Mouse (Mus musculus): ENCODE measurements around the gene Focad. TPM values are rescaled to one million over a fixed set of nuclear protein-coding genes. Genes with fewer than 3 reads are reported as not detected.

Focad gene
- polyA plus RNA-seq, 1 experiment from 2014 or later: 20.8 TPM

- no peak for DNase-seq
- no peak for TF ChIP-seq CTCF (IDR thresholded peaks at IDR 0.05; ENCODE audit: low read depth)
- Histone ChIP-seq H3K27ac (ENCODE audit: low read depth) (no peak overlapping the region), H3K9ac (no peak overlapping the region), H3K4me3 (ENCODE audit: low read depth, low read length) (no peak overlapping the region), H3K9me3 (ENCODE audit: low read depth, low read length) (no peaks in the 10 kb centered on the region), H3K36me3 (ENCODE audit: insufficient read depth) (no peaks in the 10 kb centered on the region), H3K27me3 (ENCODE audit: insufficient read depth, low read length) (no peaks in the 10 kb centered on the region), H3K4me1 (ENCODE audit: insufficient read depth) (no peaks in the 10 kb centered on the region), H3K4me2 (no peak overlapping the region)
- ATAC-seq (ENCODE audit: insufficient read depth): no peak
- 51% methylated on average over 6 of the region's 6 CpGs for WGBS
Measured at GRCm38 (mm10) chr4:88235941-88236340, 141.5 kb downstream of the Focad start.

- Histone ChIP-seq H3K4me3 (ENCODE audit: low read depth, low read length) (no peak overlapping the region), H3K27me3 (ENCODE audit: insufficient read depth, low read length) (no peaks in the 10 kb centered on the region), H3K27ac (ENCODE audit: low read depth) (no peak overlapping the region), H3K9me3 (ENCODE audit: low read depth, low read length) (no peaks in the 10 kb centered on the region), H3K4me2 (no peak overlapping the region), H3K4me1 (ENCODE audit: insufficient read depth) (no peaks in the 10 kb centered on the region), H3K9ac (no peak overlapping the region), H3K36me3 (ENCODE audit: insufficient read depth) (no peaks in the 10 kb centered on the region)
- WGBS: 61% methylated on average over 12 of the region's 12 CpGs
- no peak for ATAC-seq (ENCODE audit: insufficient read depth)
- no peak for TF ChIP-seq CTCF (IDR thresholded peaks at IDR 0.05; ENCODE audit: low read depth)
- no peak for DNase-seq
Measured at GRCm38 (mm10) chr4:88236926-88237756, 142.7 kb downstream of the Focad start.

GRCm38 (mm10) chr4:88238351-88238750, 143.9 kb downstream of the Focad start:
- ATAC-seq (ENCODE audit: insufficient read depth): no peak
- DNase-seq: no peak

GRCm38 (mm10) chr4:88243834-88244233, 149.4 kb downstream of the Focad start:
- Histone ChIP-seq H3K4me2 (no peak overlapping the region), H3K36me3 (ENCODE audit: insufficient read depth) (no peaks in the 10 kb centered on the region), H3K9ac (no peak overlapping the region), H3K4me3 (ENCODE audit: low read depth, low read length) (no peak overlapping the region), H3K27ac (ENCODE audit: low read depth) (no peak overlapping the region), H3K27me3 (ENCODE audit: insufficient read depth, low read length) (no peaks in the 10 kb centered on the region), H3K4me1 (ENCODE audit: insufficient read depth) (no peaks in the 10 kb centered on the region), H3K9me3 (ENCODE audit: low read depth, low read length) (no peaks in the 10 kb centered on the region)
- WGBS: 83% methylated on average over 2 of the region's 2 CpGs
- no peak for TF ChIP-seq CTCF (IDR thresholded peaks at IDR 0.05; ENCODE audit: low read depth)
- ATAC-seq (ENCODE audit: insufficient read depth) (no peak), DNase-seq (no peak)

More at GRCm38 (mm10) chr4:88238351-88238750, 143.9 kb downstream of the Focad start:
- no peak overlapping the region for H3K4me2 ChIP-seq
- H3K27me3 ChIP-seq (ENCODE audit: insufficient read depth, low read length): no peaks in the 10 kb centered on the region
- no peak for TF ChIP-seq CTCF (IDR thresholded peaks at IDR 0.05; ENCODE audit: low read depth)
- H3K9ac ChIP-seq: no peak overlapping the region
- WGBS: 63% methylated on average over 7 of the region's 7 CpGs
- no peaks in the 10 kb centered on the region for H3K36me3 ChIP-seq (ENCODE audit: insufficient read depth)
- no peaks in the 10 kb centered on the region for H3K9me3 ChIP-seq (ENCODE audit: low read depth, low read length)
- H3K4me3 ChIP-seq (ENCODE audit: low read depth, low read length): no peak overlapping the region
- H3K27ac ChIP-seq (ENCODE audit: low read depth): no peak overlapping the region
- no peaks in the 10 kb centered on the region for H3K4me1 ChIP-seq (ENCODE audit: insufficient read depth)

- Histone ChIP-seq H3K4me3 (ENCODE audit: low read depth, low read length) (no peak overlapping the region), H3K4me1 (ENCODE audit: insufficient read depth) (no peaks in the 10 kb centered on the region), H3K27ac (ENCODE audit: low read depth) (no peak overlapping the region), H3K36me3 (ENCODE audit: insufficient read depth) (no peaks in the 10 kb centered on the region), H3K27me3 (ENCODE audit: insufficient read depth, low read length) (no peaks in the 10 kb centered on the region), H3K9ac (no peak overlapping the region), H3K9me3 (ENCODE audit: low read depth, low read length) (no peaks in the 10 kb centered on the region), H3K4me2 (no peak overlapping the region)
- no peak for TF ChIP-seq CTCF (IDR thresholded peaks at IDR 0.05; ENCODE audit: low read depth)
- ATAC-seq (ENCODE audit: insufficient read depth): no peak
- WGBS: 78% methylated on average over 4 of the region's 4 CpGs
- no peak for DNase-seq
Measured at GRCm38 (mm10) chr4:88245494-88245893, 151.1 kb downstream of the Focad start.

GRCm38 (mm10) chr4:88261349-88261748, 166.9 kb downstream of the Focad start:
- ATAC-seq (ENCODE audit: insufficient read depth) (no peak), DNase-seq (no peak)
- no peaks in the 10 kb centered on the region for H3K4me1 ChIP-seq (ENCODE audit: insufficient read depth)
- H3K27ac ChIP-seq (ENCODE audit: low read depth): no peak overlapping the region
- no peaks in the 10 kb centered on the region for H3K27me3 ChIP-seq (ENCODE audit: insufficient read depth, low read length)
- H3K4me2 ChIP-seq: no peak overlapping the region
- no peaks in the 10 kb centered on the region for H3K36me3 ChIP-seq (ENCODE audit: insufficient read depth)
- 84% methylated on average over 5 of the region's 5 CpGs for WGBS
- no peak for TF ChIP-seq CTCF (IDR thresholded peaks at IDR 0.05; ENCODE audit: low read depth)
- no peaks in the 10 kb centered on the region for H3K9me3 ChIP-seq (ENCODE audit: low read depth, low read length)
- H3K9ac ChIP-seq: no peak overlapping the region
- H3K4me3 ChIP-seq (ENCODE audit: low read depth, low read length): no peak overlapping the region

GRCm38 (mm10) chr4:88264536-88264935, 170.1 kb downstream of the Focad start:
- DNase-seq (no peak), ATAC-seq (ENCODE audit: insufficient read depth) (no peak)
- Histone ChIP-seq H3K4me2 (no peak overlapping the region), H3K4me3 (ENCODE audit: low read depth, low read length) (no peak overlapping the region), H3K27me3 (ENCODE audit: insufficient read depth, low read length) (no peaks in the 10 kb centered on the region), H3K9me3 (ENCODE audit: low read depth, low read length) (no peaks in the 10 kb centered on the region), H3K27ac (ENCODE audit: low read depth) (no peak overlapping the region; the same call in 1 of the 2 replicates), H3K4me1 (ENCODE audit: insufficient read depth) (no peaks in the 10 kb centered on the region), H3K9ac (no peak overlapping the region), H3K36me3 (ENCODE audit: insufficient read depth) (no peaks in the 10 kb centered on the region)
- TF ChIP-seq CTCF (IDR thresholded peaks at IDR 0.05; ENCODE audit: low read depth): no peak
- 94% methylated on average over 1 of the region's 1 CpGs for WGBS

All from lung, embryonic 14.5 days (tissue).